Mouse (Mus musculus) bone marrow macrophage, adult 2 months (primary cell): ENCODE results near the gene Snrnp35.

Source experiments
- CTCF ChIP-seq: IDR thresholded peaks from 2 replicates; pipeline ENCODE4 v1.5.1; 2012; ENCODE audit warnings: low read depth, mild to moderate bottlenecking, low read length, moderate library complexity
- POLR2A ChIP-seq: IDR thresholded peaks from 2 replicates; pipeline ENCODE4 v1.6.1; 2012; ENCODE audit warnings: mild to moderate bottlenecking, low read depth, low read length, borderline replicate concordance

DNA sequence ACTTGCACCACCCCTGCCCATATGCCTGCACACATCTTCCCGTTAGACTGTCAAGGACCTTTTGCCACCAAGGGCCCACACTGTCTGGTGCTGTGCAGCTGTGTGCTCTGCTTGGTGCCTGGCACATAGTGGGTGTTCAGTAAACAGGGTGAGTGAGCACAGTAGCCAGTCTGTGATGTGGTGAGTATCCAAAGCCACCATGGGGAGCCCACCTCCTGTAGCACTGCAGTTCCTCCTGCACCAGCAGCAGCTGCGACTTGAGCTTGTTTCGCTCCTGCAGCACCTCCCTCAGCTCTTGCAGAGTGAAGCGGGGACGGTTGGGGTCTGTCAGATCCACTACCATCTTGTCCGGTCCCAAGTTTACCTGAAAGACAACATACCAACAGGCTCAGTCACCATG is 13.4 kb upstream of the Snrnp35 start:
- no peak for TF ChIP-seq POLR2A
- TF ChIP-seq CTCF = no peak
